Mouse (Mus musculus) retina, postnatal 1 day (tissue): ENCODE data around the gene Rhebl1.

Source experiments
- DNase-seq: peaks from one replicate; pipeline ENCODE4 v3.0.0-alpha.2; 2012

Rhebl1 gene

GRCm38 (mm10) chr15:98904692-98905091, 10.4 kb upstream of the Rhebl1 start:
- DNase-seq, result peak; percentile 86

- DNase-seq, result no peak
Measured at GRCm38 (mm10) chr15:98902600-98902999, 8.3 kb upstream of the Rhebl1 start.

GRCm38 (mm10) chr15:98901530-98901929, 7.2 kb upstream of the Rhebl1 start:
- no peak for DNase-seq

- DNase-seq, result peak; percentile 66
Measured at GRCm38 (mm10) chr15:98897928-98898800, 3.8 kb upstream of the Rhebl1 start, which contains the start of gene Dhh. TSS of gene Dhh (minus strand) at chr15:98898540.

- DNase-seq, result peak; percentile 28
Measured at GRCm38 (mm10) chr15:98897495-98897894, 3.2 kb upstream of the Rhebl1 start.

GRCm38 (mm10) chr15:98895635-98896589, 1.6 kb upstream of the Rhebl1 start:
- DNase-seq, result peak; percentile 72

GRCm38 (mm10) chr15:98894746-98895634, 650 bp upstream of the Rhebl1 start:
- no peak for DNase-seq

GRCm38 (mm10) chr15:98893036-98893435, 1.3 kb downstream of the Rhebl1 start:
- DNase-seq, result no peak

GRCm38 (mm10) chr15:98891907-98892606, 2.3 kb downstream of the Rhebl1 start:
- DNase-seq, result peak; percentile 92

- DNase-seq, result no peak
Measured at GRCm38 (mm10) chr15:98891198-98891742, 3.1 kb downstream of the Rhebl1 start.

GRCm38 (mm10) chr15:98887526-98887925, 6.8 kb downstream of the Rhebl1 start:
- DNase-seq, result no peak

GRCm38 (mm10) chr15:98886667-98887387, 7.5 kb downstream of the Rhebl1 start:
- no peak for DNase-seq

- DNase-seq, result no peak
Measured at GRCm38 (mm10) chr15:98884106-98884505, 10.2 kb downstream of the Rhebl1 start.

- DNase-seq, result no peak
Measured at GRCm38 (mm10) chr15:98883661-98884060, 10.7 kb downstream of the Rhebl1 start.

GRCm38 (mm10) chr15:98881656-98882008, 12.7 kb downstream of the Rhebl1 start:
- no peak for DNase-seq

GRCm38 (mm10) chr15:98880978-98881655, 13.2 kb downstream of the Rhebl1 start:
- DNase-seq, result peak; percentile 99

GRCm38 (mm10) chr15:98877331-98877730, 17.0 kb downstream of the Rhebl1 start:
- DNase-seq, result peak; percentile 87

GRCm38 (mm10) chr15:98871916-98872888, 22.1 kb downstream of the Rhebl1 start:
- DNase-seq, result peak; percentile 99
